Mouse (Mus musculus): Measurements from ENCODE around the gene Fam19a5. TPM values are rescaled to one million over a fixed set of nuclear protein-coding genes. Genes with fewer than 3 reads are reported as not detected.

The Fam19a5 gene
- polyA plus RNA-seq, 1 experiment from 2014 or later: 0.95 TPM

DNA sequence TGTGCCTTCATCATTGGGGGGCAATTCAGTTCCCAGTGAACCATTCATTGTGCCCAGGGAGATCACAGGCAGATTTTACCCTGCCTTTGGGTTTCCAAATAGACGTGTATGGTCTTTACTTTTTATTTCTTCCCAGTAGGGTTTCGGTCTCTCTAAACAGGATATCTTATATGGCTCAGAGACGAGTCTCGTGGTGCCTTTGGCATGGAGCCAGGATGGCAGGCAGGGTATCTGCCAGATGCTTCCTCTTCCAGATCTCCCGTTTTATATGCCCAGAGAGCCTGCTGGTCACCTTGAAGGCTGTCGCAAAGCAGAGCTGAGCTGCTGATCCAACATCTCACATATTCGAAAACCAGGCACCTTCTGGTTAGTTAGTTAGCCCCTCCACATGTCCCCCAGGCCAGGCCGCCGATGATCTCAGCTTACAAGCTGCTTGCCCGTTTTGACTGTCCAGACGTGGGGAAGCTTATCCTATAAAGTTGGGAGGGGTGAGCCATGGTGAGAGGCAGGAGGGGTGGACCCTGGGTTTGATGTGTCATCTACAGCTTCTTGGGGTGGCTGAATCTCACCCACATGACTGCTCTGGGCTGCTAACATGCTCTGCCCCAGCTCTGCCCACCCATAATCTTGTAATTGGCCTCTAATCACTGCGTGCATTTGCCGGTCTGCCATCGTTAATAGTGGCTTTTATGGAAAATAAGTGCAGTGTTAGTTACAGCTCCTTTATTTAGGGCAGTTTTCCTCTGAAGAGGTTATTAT lies 154.6 kb downstream of the Fam19a5 start:
- Histone ChIP-seq H3K4me3 (no peak overlapping the region), H3K27ac (ENCODE audit: poor library complexity, severe bottlenecking) (no peak overlapping the region), H3K4me2 (0 out of 2 replicates have a peak overlapping the region, but pooled peaks have one; percentile 8), H3K9me3 (replicated peaks) (peaks cover 16% of the 10 kb centered on the region), H3K9ac (no peak overlapping the region), H3K4me1 (replicated peaks) (peaks cover 11% of the 10 kb centered on the region), H3K36me3 (no peaks in the 10 kb centered on the region), H3K27me3 (replicated peaks) (no peaks in the 10 kb centered on the region)
- ATAC-seq (ENCODE audit: insufficient number of reproducible peaks, low FRiP score): 0 out of 2 replicates have a peak, but pooled peaks have one; percentile 39
- 54% methylated on average over 14 of the region's 14 CpGs for WGBS

DNA sequence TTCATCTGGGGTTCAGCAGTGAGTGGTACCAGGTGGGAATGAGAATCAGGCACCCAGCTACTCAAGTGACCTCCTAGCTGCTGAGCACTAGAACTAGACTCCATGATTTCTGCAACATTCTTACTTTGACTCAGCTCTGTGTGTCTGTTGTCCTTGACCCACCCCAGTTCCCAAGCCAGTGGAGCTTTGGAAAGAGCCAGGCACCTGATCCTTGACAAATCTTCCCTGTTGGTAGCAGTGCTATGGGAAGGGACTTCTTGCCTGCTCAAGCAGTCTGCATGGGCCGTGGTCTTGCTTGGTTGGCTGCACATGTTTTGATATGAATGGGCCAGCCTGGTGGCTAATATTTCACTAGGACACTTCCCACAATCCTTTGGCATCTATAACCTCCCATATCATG lies 158.7 kb downstream of the Fam19a5 start:
- WGBS: 90% methylated on average over 1 of the region's 1 CpGs
- no peak overlapping the region for H3K9ac ChIP-seq
- ATAC-seq (ENCODE audit: insufficient number of reproducible peaks, low FRiP score): no peak
- H3K27ac ChIP-seq (ENCODE audit: poor library complexity, severe bottlenecking): no peak overlapping the region
- H3K4me3 ChIP-seq: no peak overlapping the region
- peaks cover 11% of the 10 kb centered on the region for H3K4me1 ChIP-seq (replicated peaks)
- no peaks in the 10 kb centered on the region for H3K27me3 ChIP-seq (replicated peaks)
- H3K36me3 ChIP-seq: no peaks in the 10 kb centered on the region
- H3K9me3 ChIP-seq (replicated peaks): peaks cover 16% of the 10 kb centered on the region
- H3K4me2 ChIP-seq: no peak overlapping the region

DNA sequence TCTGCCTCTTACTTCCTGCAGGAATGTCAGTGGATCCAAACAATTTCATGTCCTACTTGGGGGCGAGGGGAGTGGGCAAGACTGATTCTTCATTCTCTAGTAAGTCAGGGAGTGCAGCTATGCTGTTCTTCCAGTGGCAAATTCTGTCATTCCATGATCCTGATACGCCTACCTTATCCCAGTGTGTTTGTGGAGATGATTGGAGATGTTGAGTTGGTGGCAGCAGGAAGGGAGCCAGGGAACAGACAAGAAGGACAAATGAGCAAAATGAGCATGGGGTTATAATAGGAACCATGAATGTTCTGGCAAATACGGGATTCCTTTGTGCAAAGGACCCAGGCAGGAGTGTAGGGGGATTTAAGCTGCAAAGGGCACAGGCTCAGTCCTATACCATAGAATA lies 159.2 kb downstream of the Fam19a5 start:
- H3K4me3 ChIP-seq: no peak overlapping the region
- no peak overlapping the region for H3K9ac ChIP-seq
- no peaks in the 10 kb centered on the region for H3K36me3 ChIP-seq
- no peaks in the 10 kb centered on the region for H3K27me3 ChIP-seq (replicated peaks)
- peaks cover 8% of the 10 kb centered on the region for H3K4me1 ChIP-seq (replicated peaks)
- H3K4me2 ChIP-seq: no peak overlapping the region
- H3K27ac ChIP-seq (ENCODE audit: poor library complexity, severe bottlenecking): no peak overlapping the region
- ATAC-seq (ENCODE audit: insufficient number of reproducible peaks, low FRiP score): no peak
- WGBS: 78% methylated on average over 3 of the region's 3 CpGs
- peaks cover 16% of the 10 kb centered on the region for H3K9me3 ChIP-seq (replicated peaks)

DNA sequence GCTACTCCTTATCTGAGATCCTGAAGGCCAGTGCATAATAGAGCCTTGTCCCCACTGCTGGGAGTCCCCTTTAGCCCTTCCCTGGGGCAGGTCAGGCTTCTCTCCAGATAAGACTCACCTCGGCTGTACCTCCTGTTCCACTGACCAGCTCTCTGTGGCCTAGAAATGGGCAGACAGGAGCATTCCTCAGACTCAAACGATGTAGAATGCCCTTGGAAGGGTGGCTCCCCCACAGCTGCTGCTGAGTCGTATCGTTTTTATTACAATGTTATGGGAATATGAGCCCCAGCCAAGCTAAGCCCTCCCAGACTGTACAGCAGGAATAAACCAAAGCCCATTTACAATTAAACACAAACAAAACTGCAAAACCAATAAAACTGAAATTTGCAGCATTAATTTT lies 167.7 kb downstream of the Fam19a5 start:
- no peak overlapping the region for H3K9ac ChIP-seq
- H3K4me2 ChIP-seq: no peak overlapping the region

DNA sequence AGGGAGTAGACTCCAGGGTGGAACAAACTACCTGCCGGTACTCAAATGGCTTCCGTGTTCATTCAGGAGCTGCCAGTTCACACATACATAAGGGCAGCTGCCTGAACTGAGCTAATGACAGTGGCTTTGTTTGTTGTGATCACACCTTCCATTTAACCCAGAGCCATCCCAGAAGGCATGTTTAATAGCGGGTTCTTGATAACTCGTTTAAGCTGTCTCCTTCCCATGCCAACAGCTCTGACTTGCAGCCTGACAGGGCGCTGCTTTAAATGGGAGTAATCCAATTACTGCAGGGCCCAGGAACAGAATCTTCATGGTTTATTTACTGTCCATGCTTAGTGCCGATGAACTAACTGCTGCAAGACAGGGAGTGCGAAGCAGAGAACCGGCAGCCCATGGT lies 168.1 kb downstream of the Fam19a5 start:
- H3K9ac ChIP-seq: no peak overlapping the region
- no peak overlapping the region for H3K27ac ChIP-seq (ENCODE audit: poor library complexity, severe bottlenecking)
- H3K4me1 ChIP-seq (replicated peaks): no peaks in the 10 kb centered on the region
- no peaks in the 10 kb centered on the region for H3K9me3 ChIP-seq (replicated peaks)
- H3K27me3 ChIP-seq (replicated peaks): no peaks in the 10 kb centered on the region
- ATAC-seq (ENCODE audit: insufficient number of reproducible peaks, low FRiP score): no peak
- no peak overlapping the region for H3K4me3 ChIP-seq
- no peaks in the 10 kb centered on the region for H3K36me3 ChIP-seq
- no peak overlapping the region for H3K4me2 ChIP-seq
- 80% methylated on average over 8 of the region's 8 CpGs for WGBS

More for the DNA sequence above, 167.7 kb downstream of the Fam19a5 start:
- ATAC-seq (ENCODE audit: insufficient number of reproducible peaks, low FRiP score): no peak
- H3K27me3 ChIP-seq (replicated peaks): no peaks in the 10 kb centered on the region
- H3K4me3 ChIP-seq: no peak overlapping the region
- H3K36me3 ChIP-seq: no peaks in the 10 kb centered on the region
- H3K9me3 ChIP-seq (replicated peaks): no peaks in the 10 kb centered on the region
- 57% methylated on average over 4 of the region's 4 CpGs for WGBS
- H3K27ac ChIP-seq (ENCODE audit: poor library complexity, severe bottlenecking): no peak overlapping the region
- no peaks in the 10 kb centered on the region for H3K4me1 ChIP-seq (replicated peaks)

DNA sequence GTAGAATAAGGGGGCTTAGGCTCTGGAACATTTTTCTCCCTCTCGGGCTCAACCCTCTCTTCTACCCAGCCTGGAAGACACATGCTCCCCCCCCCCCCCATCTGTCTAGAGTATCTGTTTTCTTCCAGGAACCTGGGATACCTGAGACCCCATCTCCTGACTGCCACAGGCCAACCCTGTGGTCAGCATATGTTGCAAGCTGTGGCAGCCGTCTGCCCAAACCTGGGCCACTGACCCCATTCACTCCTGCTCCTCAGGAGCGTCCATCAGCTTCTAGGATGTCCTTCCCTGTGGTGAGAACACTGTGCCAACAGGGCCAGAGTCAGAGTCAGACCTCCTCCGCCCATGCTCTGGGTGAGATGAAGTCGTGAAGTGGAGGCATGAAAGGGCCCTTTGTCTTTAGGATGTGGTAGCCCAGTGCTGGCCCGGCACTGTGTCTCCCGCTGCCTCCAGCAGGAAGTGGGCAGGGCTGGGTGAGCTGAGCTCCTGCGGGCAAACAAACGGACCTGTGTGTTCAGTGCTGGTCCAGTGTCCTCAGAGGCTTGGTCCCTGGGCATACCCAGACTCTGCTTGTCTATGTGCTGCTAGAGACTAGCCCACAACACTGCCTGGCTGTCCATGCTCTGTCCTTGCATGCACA lies 171.1 kb downstream of the Fam19a5 start:
- no peak for ATAC-seq (ENCODE audit: insufficient number of reproducible peaks, low FRiP score)

DNA sequence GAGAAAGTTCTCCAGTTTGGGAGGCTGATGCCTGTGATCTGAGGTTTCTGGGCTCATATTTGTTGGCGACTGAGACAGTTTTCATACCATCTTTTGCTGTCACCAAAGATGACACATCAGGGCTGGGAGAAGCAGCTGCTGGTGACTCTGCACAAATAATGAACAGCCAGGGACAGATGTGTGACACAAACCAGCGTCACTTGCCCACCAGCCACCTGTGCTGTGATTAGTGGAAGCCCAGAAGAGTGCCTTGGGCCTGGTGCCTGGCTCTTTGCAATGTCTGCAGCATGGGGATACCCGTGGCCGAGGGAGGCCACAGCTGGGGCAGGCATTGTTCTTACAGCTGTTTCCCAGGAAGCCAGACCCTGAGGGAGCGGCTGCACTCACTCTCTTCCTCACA lies 173.0 kb downstream of the Fam19a5 start:
- H3K36me3 ChIP-seq: no peaks in the 10 kb centered on the region

More for the DNA sequence above, 171.1 kb downstream of the Fam19a5 start:
- WGBS: 48% methylated on average over 9 of the region's 9 CpGs
- H3K36me3 ChIP-seq: no peaks in the 10 kb centered on the region
- H3K9me3 ChIP-seq (replicated peaks): no peaks in the 10 kb centered on the region
- H3K4me1 ChIP-seq (replicated peaks): no peaks in the 10 kb centered on the region
- H3K27ac ChIP-seq (ENCODE audit: poor library complexity, severe bottlenecking): 0 out of 2 replicates have a peak overlapping the region, but pooled peaks have one; percentile 1
- H3K27me3 ChIP-seq (replicated peaks): no peaks in the 10 kb centered on the region
- no peak overlapping the region for H3K4me2 ChIP-seq
- no peak overlapping the region for H3K4me3 ChIP-seq
- no peak overlapping the region for H3K9ac ChIP-seq

DNA sequence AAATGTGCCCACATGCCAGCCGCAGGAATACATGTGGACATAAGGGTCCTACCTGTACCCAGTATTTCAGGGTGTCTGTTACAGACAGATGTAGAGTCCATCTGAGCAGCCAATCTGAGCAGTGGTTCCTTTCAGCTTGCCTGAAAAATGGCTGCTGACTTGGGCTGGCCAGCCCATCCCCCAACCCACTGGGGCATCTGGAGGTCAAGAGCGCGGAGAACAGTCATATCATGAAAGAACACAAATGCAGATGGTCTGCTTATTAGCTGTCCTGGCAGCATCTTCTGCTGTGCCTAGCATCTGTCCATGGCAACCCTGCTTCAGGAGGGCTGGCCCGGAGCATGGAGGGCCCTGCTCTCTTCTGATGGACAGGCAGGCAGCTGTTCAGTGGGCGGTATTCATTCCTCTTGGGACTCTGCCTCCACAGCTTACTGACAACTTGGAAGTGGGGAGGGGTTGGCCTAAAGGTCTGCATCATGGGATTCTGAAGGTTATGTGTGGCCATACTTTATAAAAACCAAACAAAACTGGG lies 179.4 kb downstream of the Fam19a5 start:
- no peak overlapping the region for H3K4me3 ChIP-seq
- H3K9me3 ChIP-seq (replicated peaks): no peaks in the 10 kb centered on the region
- H3K27ac ChIP-seq (ENCODE audit: poor library complexity, severe bottlenecking): no peak overlapping the region
- no peaks in the 10 kb centered on the region for H3K27me3 ChIP-seq (replicated peaks)
- H3K36me3 ChIP-seq: no peaks in the 10 kb centered on the region
- WGBS: 78% methylated on average over 5 of the region's 5 CpGs
- no peak overlapping the region for H3K9ac ChIP-seq
- H3K4me1 ChIP-seq (replicated peaks): no peaks in the 10 kb centered on the region
- H3K4me2 ChIP-seq: no peak overlapping the region
- no peak for ATAC-seq (ENCODE audit: insufficient number of reproducible peaks, low FRiP score)

More for the DNA sequence above, 173.0 kb downstream of the Fam19a5 start:
- no peak overlapping the region for H3K4me2 ChIP-seq
- no peak overlapping the region for H3K9ac ChIP-seq
- 55% methylated on average over 5 of the region's 5 CpGs for WGBS
- no peak overlapping the region for H3K27ac ChIP-seq (ENCODE audit: poor library complexity, severe bottlenecking)
- no peaks in the 10 kb centered on the region for H3K4me1 ChIP-seq (replicated peaks)
- ATAC-seq (ENCODE audit: insufficient number of reproducible peaks, low FRiP score): no peak
- no peak overlapping the region for H3K4me3 ChIP-seq
- no peaks in the 10 kb centered on the region for H3K27me3 ChIP-seq (replicated peaks)
- no peaks in the 10 kb centered on the region for H3K9me3 ChIP-seq (replicated peaks)

DNA sequence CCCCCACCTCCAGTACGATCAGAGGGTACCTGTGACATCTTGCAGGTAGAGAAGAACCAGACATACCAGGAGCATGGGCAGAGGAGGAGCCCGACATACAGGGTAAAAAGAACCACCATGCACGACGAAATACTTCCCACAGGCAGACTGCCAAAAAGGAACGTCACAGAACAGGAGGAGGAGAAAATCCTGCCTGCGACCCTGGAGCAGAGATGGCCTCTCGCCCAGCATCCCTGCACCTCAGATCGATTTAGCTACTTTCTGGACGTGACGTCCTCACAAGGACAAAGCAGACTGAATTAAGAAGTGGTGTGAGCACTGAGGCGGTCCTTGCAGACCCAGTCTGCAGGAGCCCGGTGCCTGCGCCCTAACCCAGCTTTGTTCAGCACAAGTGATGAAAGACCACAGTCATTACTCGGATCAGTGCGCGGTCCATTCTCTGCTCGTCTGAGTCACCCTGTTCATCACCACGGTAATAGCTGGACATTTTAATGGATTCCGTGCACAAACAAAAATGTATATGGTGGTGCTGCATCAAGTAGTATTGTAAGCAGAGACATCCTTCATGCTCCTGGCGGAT lies 182.6 kb downstream of the Fam19a5 start:
- ATAC-seq (ENCODE audit: insufficient number of reproducible peaks, low FRiP score): no peak
- Histone ChIP-seq H3K4me2 (no peak overlapping the region), H3K9ac (no peak overlapping the region), H3K27ac (ENCODE audit: poor library complexity, severe bottlenecking) (no peak overlapping the region), H3K36me3 (no peaks in the 10 kb centered on the region), H3K9me3 (replicated peaks) (no peaks in the 10 kb centered on the region), H3K27me3 (replicated peaks) (no peaks in the 10 kb centered on the region), H3K4me3 (no peak overlapping the region), H3K4me1 (replicated peaks) (no peaks in the 10 kb centered on the region)
- WGBS: 75% methylated on average over 20 of the region's 20 CpGs

DNA sequence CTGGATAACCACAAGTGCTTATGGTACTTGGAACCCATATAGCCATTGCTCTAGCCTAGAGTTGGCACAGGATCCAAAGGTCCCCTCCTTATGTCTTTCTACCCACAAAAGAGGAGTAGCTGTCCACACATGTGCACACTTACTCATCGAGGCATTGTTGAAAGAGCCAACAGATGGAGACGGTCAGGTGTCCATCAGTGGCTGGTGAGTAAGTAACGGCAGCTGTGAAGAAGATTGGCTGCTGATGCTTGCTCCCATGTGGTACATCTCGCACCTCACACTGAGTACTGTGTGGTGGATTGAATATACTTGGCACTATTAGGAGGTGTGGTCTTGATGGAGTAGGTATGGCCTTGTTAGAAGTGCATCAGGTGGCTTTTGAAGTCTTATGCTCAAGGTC lies 192.2 kb downstream of the Fam19a5 start:
- 86% methylated on average over 4 of the region's 4 CpGs for WGBS
- H3K36me3 ChIP-seq: no peaks in the 10 kb centered on the region
- H3K4me2 ChIP-seq: no peak overlapping the region
- no peak overlapping the region for H3K27ac ChIP-seq (ENCODE audit: poor library complexity, severe bottlenecking)
- no peak overlapping the region for H3K4me3 ChIP-seq
- ATAC-seq (ENCODE audit: insufficient number of reproducible peaks, low FRiP score): no peak
- H3K9me3 ChIP-seq (replicated peaks): no peaks in the 10 kb centered on the region
- H3K9ac ChIP-seq: no peak overlapping the region
- no peaks in the 10 kb centered on the region for H3K27me3 ChIP-seq (replicated peaks)
- no peaks in the 10 kb centered on the region for H3K4me1 ChIP-seq (replicated peaks)

DNA sequence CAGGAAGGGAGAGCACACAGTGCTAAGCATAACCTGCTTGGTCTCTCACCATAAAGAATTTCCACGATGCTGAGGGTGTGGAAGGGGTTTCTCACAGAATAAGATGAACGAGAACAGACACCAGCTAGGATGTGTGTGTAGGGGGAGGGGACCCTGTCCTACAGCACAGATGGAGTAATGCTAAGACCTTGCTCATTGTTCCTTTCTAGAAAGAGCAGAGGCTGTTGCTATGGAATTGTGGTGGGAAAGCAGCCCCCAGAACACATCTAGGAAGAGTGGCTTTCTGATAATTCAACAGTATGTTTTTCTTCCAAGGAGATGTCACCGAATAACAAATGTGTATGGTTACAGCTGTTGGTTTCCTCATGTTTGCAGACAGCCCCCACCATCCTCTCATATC lies 211.4 kb downstream of the Fam19a5 start:
- H3K4me2 ChIP-seq: no peak overlapping the region
- ATAC-seq (ENCODE audit: insufficient number of reproducible peaks, low FRiP score): no peak
- H3K27ac ChIP-seq (ENCODE audit: poor library complexity, severe bottlenecking): no peak overlapping the region
- H3K4me1 ChIP-seq (replicated peaks): no peaks in the 10 kb centered on the region
- H3K4me3 ChIP-seq: no peak overlapping the region
- WGBS: 74% methylated on average over 3 of the region's 3 CpGs
- H3K27me3 ChIP-seq (replicated peaks): no peaks in the 10 kb centered on the region
- no peak overlapping the region for H3K9ac ChIP-seq
- H3K9me3 ChIP-seq (replicated peaks): no peaks in the 10 kb centered on the region
- H3K36me3 ChIP-seq: no peaks in the 10 kb centered on the region

Measured in heart, embryonic 12.5 days (tissue).